Mouse (Mus musculus): Measurements from ENCODE around the gene A030005L19Rik. TPM values are rescaled to one million over a fixed set of nuclear protein-coding genes. Genes with fewer than 3 reads are reported as not detected.

Gene A030005L19Rik
- total and polyA plus RNA-seq, 2 experiments from 2014 or later, result 0.20 TPM; not detected in 1

DNA sequence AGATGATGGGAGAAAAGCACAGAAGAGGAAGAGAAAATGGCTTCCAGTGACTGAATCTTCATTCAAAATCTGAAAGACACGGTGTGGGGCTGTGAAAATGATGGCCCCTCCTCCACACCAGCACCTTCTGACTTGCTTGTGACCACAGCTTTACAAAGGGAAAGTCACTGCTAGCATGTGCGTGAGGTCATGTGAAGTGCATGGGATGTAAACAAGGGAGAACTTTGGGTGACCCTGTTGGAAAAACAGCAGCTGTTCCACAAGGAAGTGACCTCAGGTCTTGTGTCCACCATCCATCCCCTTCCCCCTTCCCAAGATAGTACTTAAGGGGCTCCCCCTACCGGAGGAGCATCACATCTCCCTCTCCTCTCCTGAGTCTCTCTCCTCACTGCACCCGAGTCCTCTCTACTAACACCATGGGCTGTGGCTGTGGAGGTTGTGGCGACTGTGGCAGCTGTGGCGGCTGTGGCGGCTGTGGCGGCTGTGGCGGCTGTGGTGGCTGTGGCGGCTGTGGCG lies 46.8 kb downstream of the A030005L19Rik start, which contains the start of gene Gm47955:
Gene Gm47955, plus strand, starts transcription at position 417 of the 516 bp plus-strand sequence.
- Histone ChIP-seq H3K4me1 (ENCODE audit: insufficient read depth, low read length) (no peaks in the 10 kb centered on the region), H3K9me3 (ENCODE audit: low read length) (no peaks in the 10 kb centered on the region), H3K27ac (ENCODE audit: low read depth, low read length) (no peak within 1 kb of the TSS), H3K9ac (replicated peaks; ENCODE audit: low read length, poor library complexity, severe bottlenecking) (no peak within 1 kb of the TSS), H3K36me3 (ENCODE audit: insufficient read depth, low read length) (no peaks in the 10 kb centered on the region), H3K4me3 (ENCODE audit: low read depth, low read length) (no peak within 1 kb of the TSS), H3K4me2 (ENCODE audit: low read depth, low read length, poor library complexity, severe bottlenecking) (no peak within 1 kb of the TSS), H3K27me3 (ENCODE audit: insufficient read depth, low read length) (no peaks in the 10 kb centered on the region)
- no peak for TF ChIP-seq CTCF (IDR thresholded peaks at IDR 0.05)
- ATAC-seq (ENCODE audit: low FRiP score) (no peak), DNase-seq (ENCODE audit: low spot score) (no peak)
- 94% methylated on average over 11 of the region's 11 CpGs for WGBS

Other genes with a start within 250 kb of the A030005L19Rik start
- gene Mff, start 188.4 kb upstream of the A030005L19Rik start, total RNA-seq (2014; rRNA removed), result 415 and 579 TPM in 2 replicates
- gene Mff, start 188.4 kb upstream of the A030005L19Rik start, polyA plus RNA-seq (2015; fragmentation: Nextera tagmentation; extraction: Ambion mirVana), result 449 and 459 TPM in 2 replicates
- gene Tm4sf20, start 144.9 kb upstream of the A030005L19Rik start, total RNA-seq (2014; rRNA removed), result not detected in 2 replicates
- not detected in 2 replicates for gene Tm4sf20, start 144.9 kb upstream of the A030005L19Rik start, polyA plus RNA-seq (2015; fragmentation: Nextera tagmentation; extraction: Ambion mirVana)
- gene Gm47791, start 142.1 kb upstream of the A030005L19Rik start, total RNA-seq (2014; rRNA removed), result not detected in 2 replicates
- gene Gm47791, start 142.1 kb upstream of the A030005L19Rik start, polyA plus RNA-seq (2015; fragmentation: Nextera tagmentation; extraction: Ambion mirVana), result not detected in 2 replicates
- gene Agfg1, start 73.8 kb upstream of the A030005L19Rik start, total RNA-seq (2014; rRNA removed), result 101 and 107 TPM in 2 replicates
- 17.0 and 20.2 TPM in 2 replicates for gene Agfg1, start 73.8 kb upstream of the A030005L19Rik start, polyA plus RNA-seq (2015; fragmentation: Nextera tagmentation; extraction: Ambion mirVana)
- 0.71 TPM in 1 of 2 replicates, not detected in the other for gene A030014E15Rik, start 11.6 kb downstream of the A030005L19Rik start, total RNA-seq (2014; rRNA removed)
- not detected in 2 replicates for gene A030014E15Rik, start 11.6 kb downstream of the A030005L19Rik start, polyA plus RNA-seq (2015; fragmentation: Nextera tagmentation; extraction: Ambion mirVana)
- gene Gm6217, start 18.1 kb downstream of the A030005L19Rik start, total RNA-seq (2014; rRNA removed), result not detected in 2 replicates
- gene Gm6217, start 18.1 kb downstream of the A030005L19Rik start, polyA plus RNA-seq (2015; fragmentation: Nextera tagmentation; extraction: Ambion mirVana), result not detected in 2 replicates
- not detected in 2 replicates for gene A030003K21Rik, start 30.1 kb downstream of the A030005L19Rik start, total RNA-seq (2014; rRNA removed)
- gene A030003K21Rik, start 30.1 kb downstream of the A030005L19Rik start, polyA plus RNA-seq (2015; fragmentation: Nextera tagmentation; extraction: Ambion mirVana), result not detected in 2 replicates
- not detected in 2 replicates for gene Gm7544, start 42.7 kb downstream of the A030005L19Rik start, total RNA-seq (2014; rRNA removed)
- not detected in 2 replicates for gene Gm7544, start 42.7 kb downstream of the A030005L19Rik start, polyA plus RNA-seq (2015; fragmentation: Nextera tagmentation; extraction: Ambion mirVana)
- not detected in 2 replicates for gene Gm47955, start 47.0 kb downstream of the A030005L19Rik start, total RNA-seq (2014; rRNA removed)
- gene Gm47955, start 47.0 kb downstream of the A030005L19Rik start, polyA plus RNA-seq (2015; fragmentation: Nextera tagmentation; extraction: Ambion mirVana), result not detected in 2 replicates
- not detected in 2 replicates for gene Gm47959, start 87.2 kb downstream of the A030005L19Rik start, total RNA-seq (2014; rRNA removed)
- not detected in 2 replicates for gene Gm47959, start 87.2 kb downstream of the A030005L19Rik start, polyA plus RNA-seq (2015; fragmentation: Nextera tagmentation; extraction: Ambion mirVana)
- gene Slc19a3, start 125.1 kb downstream of the A030005L19Rik start, total RNA-seq (2014; rRNA removed), result 0.71 and 0.99 TPM in 2 replicates
- gene Slc19a3, start 125.1 kb downstream of the A030005L19Rik start, polyA plus RNA-seq (2015; fragmentation: Nextera tagmentation; extraction: Ambion mirVana), result 0.83 and 0.90 TPM in 2 replicates
- gene Krtap28-10, start 129.2 kb downstream of the A030005L19Rik start, total RNA-seq (2014; rRNA removed), result not detected in 2 replicates
- not detected in 2 replicates for gene Krtap28-10, start 129.2 kb downstream of the A030005L19Rik start, polyA plus RNA-seq (2015; fragmentation: Nextera tagmentation; extraction: Ambion mirVana)
- gene Gm47969, start 131.6 kb downstream of the A030005L19Rik start, total RNA-seq (2014; rRNA removed), result not detected in 2 replicates
- not detected in 2 replicates for gene Gm47969, start 131.6 kb downstream of the A030005L19Rik start, polyA plus RNA-seq (2015; fragmentation: Nextera tagmentation; extraction: Ambion mirVana)
- not detected in 2 replicates for gene A030005K14Rik, start 146.1 kb downstream of the A030005L19Rik start, total RNA-seq (2014; rRNA removed)
- gene A030005K14Rik, start 146.1 kb downstream of the A030005L19Rik start, polyA plus RNA-seq (2015; fragmentation: Nextera tagmentation; extraction: Ambion mirVana), result not detected in 2 replicates
- gene Krtap28-13, start 147.6 kb downstream of the A030005L19Rik start, total RNA-seq (2014; rRNA removed), result not detected in 2 replicates
- not detected in 2 replicates for gene Krtap28-13, start 147.6 kb downstream of the A030005L19Rik start, polyA plus RNA-seq (2015; fragmentation: Nextera tagmentation; extraction: Ambion mirVana)
- gene Ccl20, start 203.4 kb downstream of the A030005L19Rik start, total RNA-seq (2014; rRNA removed), result not detected in 2 replicates
- gene Ccl20, start 203.4 kb downstream of the A030005L19Rik start, polyA plus RNA-seq (2015; fragmentation: Nextera tagmentation; extraction: Ambion mirVana), result not detected in 2 replicates
- 0.88 and 1.2 TPM in 2 replicates for gene Daw1, start 246.4 kb downstream of the A030005L19Rik start, total RNA-seq (2014; rRNA removed)
- gene Daw1, start 246.4 kb downstream of the A030005L19Rik start, polyA plus RNA-seq (2015; fragmentation: Nextera tagmentation; extraction: Ambion mirVana), result 1.7 and 1.9 TPM in 2 replicates